Mouse (Mus musculus): Measurements from ENCODE around the gene Colgalt2.

DNA sequence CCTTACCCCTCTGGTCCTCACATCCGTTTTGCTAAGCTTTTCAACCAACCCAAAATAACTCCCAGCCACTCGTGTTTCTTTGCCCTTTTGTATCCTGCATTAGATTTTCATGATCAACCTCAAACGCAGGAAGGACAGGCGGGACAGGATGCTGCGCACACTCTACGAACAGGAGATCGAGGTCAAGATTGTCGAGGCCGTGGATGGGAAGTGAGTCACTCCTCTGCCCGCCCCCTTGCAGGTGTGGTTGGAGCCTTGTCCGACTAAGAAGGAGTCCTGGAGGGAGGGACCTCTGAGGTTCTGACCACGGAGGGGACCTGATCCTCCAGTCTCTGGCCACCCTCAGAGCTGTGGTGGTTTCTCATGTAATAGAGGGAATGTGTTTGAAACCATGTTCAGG, 100.2 kb downstream of the Colgalt2 start:
- TF ChIP-seq CTCF (IDR thresholded peaks at IDR 0.05; ENCODE audit: extremely low read depth, insufficient read depth, low read length) (no peak), POLR2A (IDR thresholded peaks at IDR 0.05; ENCODE audit: extremely low read depth, insufficient read depth, low read length) (no peak)
